Mouse (Mus musculus) ES-Bruce4 (cell line): ENCODE data around the gene Herc6. TPM values are rescaled to one million over a fixed set of nuclear protein-coding genes. Genes with fewer than 3 reads are reported as not detected.
A peak's percentile ranks its signal among the peaks of the same experiment; 100 is the strongest.

Experiments used
- H3K27ac ChIP-seq: 2 replicates; pipeline ENCODE4 v1.5.1; 2012; ENCODE audit warnings: low read length, inconsistent platforms; ENCODE audit not compliant: insufficient read depth
- H3K27me3 ChIP-seq: 2 replicates; pipeline ENCODE4 v1.6.1; 2012; ENCODE audit warnings: mild to moderate bottlenecking, low read length, inconsistent platforms; ENCODE audit not compliant: control insufficient read depth, poor library complexity, insufficient read depth, severe bottlenecking
- H3K36me3 ChIP-seq: 2 replicates; pipeline ENCODE4 v1.6.1; 2012; ENCODE audit warnings: inconsistent platforms, mild to moderate bottlenecking, low read length, moderate library complexity; ENCODE audit not compliant: control insufficient read depth, poor library complexity, insufficient read depth, severe bottlenecking
- H3K4me1 ChIP-seq: one replicate; pipeline ENCODE4 v1.8.1; 2011; ENCODE audit warnings: low read length; ENCODE audit not compliant: control insufficient read depth, insufficient read depth
- H3K4me3 ChIP-seq: 2 replicates; pipeline ENCODE4 v1.5.1; 2011; ENCODE audit warnings: low read depth, mild to moderate bottlenecking, low read length
- H3K9ac ChIP-seq: 2 replicates; pipeline ENCODE4 v1.6.1; 2012; ENCODE audit warnings: low read depth, mild to moderate bottlenecking, inconsistent platforms; ENCODE audit not compliant: poor library complexity, severe bottlenecking
- H3K9me3 ChIP-seq: replicated peaks from 2 replicates; pipeline ENCODE4 v1.6.1; 2012; ENCODE audit warnings: mild to moderate bottlenecking, low read length, inconsistent platforms; ENCODE audit not compliant: control insufficient read depth, poor library complexity, insufficient read depth, severe bottlenecking
- CTCF ChIP-seq: IDR thresholded peaks from one replicate; pipeline ENCODE4 v1.8.1; 2011; ENCODE audit warnings: low read depth, low read length
- EP300 ChIP-seq: IDR thresholded peaks from 2 replicates; pipeline ENCODE4 v1.6.1; 2011; ENCODE audit warnings: low read depth, low read length; ENCODE audit not compliant: insufficient read depth
- POLR2A ChIP-seq: IDR thresholded peaks from one replicate; pipeline ENCODE4 v1.8.1; 2011; ENCODE audit warnings: low read length; ENCODE audit not compliant: insufficient read depth
- polyA plus RNA-seq: library from polyadenylated mRNA; stranded (reverse); fragments of >200 nt; gene quantifications from 2 replicates; pipeline ENCODE4 v1.2.4, GENCODE M21; 2011; ENCODE audit warnings: low read depth; ENCODE audit not compliant: missing spikeins, insufficient read depth, insufficient read length

Herc6 gene
- polyA plus RNA-seq, 1 experiment, result 4.8 TPM

- peak within 1 kb of the TSS; percentile 91 for H3K4me3 ChIP-seq
- no peaks in the 10 kb centered on the region for H3K36me3 ChIP-seq
- no peak for TF ChIP-seq CTCF
- TF ChIP-seq EP300, result no peak
- no peak for TF ChIP-seq POLR2A
- no peaks in the 10 kb centered on the region for H3K4me1 ChIP-seq
- H3K27ac ChIP-seq, result peak within 1 kb of the TSS; percentile 52
- H3K9me3 ChIP-seq, result no peaks in the 10 kb centered on the region
- peak within 1 kb of the TSS; percentile 25 for H3K9ac ChIP-seq
- no peaks in the 10 kb centered on the region for H3K27me3 ChIP-seq
Observed at GRCm38 (mm10) chr6:57702376-57702742, 121.6 kb downstream of the Herc6 start, which contains the start of gene Lancl2. TSS of gene Lancl2 (plus strand) at chr6:57702540.

- Histone ChIP-seq H3K4me3 (peak overlapping the region; percentile 91), H3K9ac (peak overlapping the region; percentile 25), H3K4me1 (no peaks in the 10 kb centered on the region), H3K9me3 (no peaks in the 10 kb centered on the region), H3K27me3 (no peaks in the 10 kb centered on the region), H3K27ac (peak overlapping the region; percentile 52), H3K36me3 (no peaks in the 10 kb centered on the region)
- peak; percentile 91 for TF ChIP-seq POLR2A
- TF ChIP-seq EP300, result no peak
Observed at GRCm38 (mm10) chr6:57702743-57703499, 122.1 kb downstream of the Herc6 start.

- H3K4me3 ChIP-seq, result peak overlapping the region; percentile 91
- H3K27ac ChIP-seq, result no peak overlapping the region
- H3K4me1 ChIP-seq, result no peaks in the 10 kb centered on the region
- peak overlapping the region; percentile 25 for H3K9ac ChIP-seq
- H3K9me3 ChIP-seq, result no peaks in the 10 kb centered on the region
- TF ChIP-seq CTCF (no peak), POLR2A (no peak), EP300 (no peak)
- H3K36me3 ChIP-seq, result no peaks in the 10 kb centered on the region
- H3K27me3 ChIP-seq, result no peaks in the 10 kb centered on the region
Observed at GRCm38 (mm10) chr6:57703703-57704102, 122.9 kb downstream of the Herc6 start.

- no peak overlapping the region for H3K9ac ChIP-seq
- TF ChIP-seq POLR2A (no peak), CTCF (no peak), EP300 (no peak)
- no peak overlapping the region for H3K27ac ChIP-seq
- H3K4me3 ChIP-seq, result no peak overlapping the region
- no peaks in the 10 kb centered on the region for H3K27me3 ChIP-seq
- no peaks in the 10 kb centered on the region for H3K4me1 ChIP-seq
- H3K36me3 ChIP-seq, result no peaks in the 10 kb centered on the region
- H3K9me3 ChIP-seq, result no peaks in the 10 kb centered on the region
Observed at GRCm38 (mm10) chr6:57706721-57707120, 125.9 kb downstream of the Herc6 start.

- H3K27ac ChIP-seq, result no peak overlapping the region
- H3K9ac ChIP-seq, result no peak overlapping the region
- no peak for TF ChIP-seq POLR2A
- no peak for TF ChIP-seq EP300
- H3K4me1 ChIP-seq, result no peaks in the 10 kb centered on the region
- no peaks in the 10 kb centered on the region for H3K36me3 ChIP-seq
- no peaks in the 10 kb centered on the region for H3K9me3 ChIP-seq
- H3K27me3 ChIP-seq, result no peaks in the 10 kb centered on the region
- H3K4me3 ChIP-seq, result no peak overlapping the region
Observed at GRCm38 (mm10) chr6:57711726-57712125, 130.9 kb downstream of the Herc6 start.

Other genes with a start within 250 kb of the Herc6 start
- not detected in 2 replicates for gene Vmn1r17, start 217.3 kb upstream of the Herc6 start, polyA plus RNA-seq
- 0.05 and 0.09 TPM in 2 replicates for gene Vmn1r18, start 185.2 kb upstream of the Herc6 start, polyA plus RNA-seq
- not detected in 2 replicates for gene Vmn1r19, start 177.2 kb upstream of the Herc6 start, polyA plus RNA-seq
- not detected in 2 replicates for gene Vmn1r20, start 152.1 kb upstream of the Herc6 start, polyA plus RNA-seq
- 15.9 and 19.7 TPM in 2 replicates for gene Ppm1k, start 45.5 kb upstream of the Herc6 start, polyA plus RNA-seq
- gene Pyurf, start 111.1 kb downstream of the Herc6 start, polyA plus RNA-seq, result 3.4 and 4.3 TPM in 2 replicates
- gene Lancl2, start 121.5 kb downstream of the Herc6 start, polyA plus RNA-seq, result 28.0 and 30.1 TPM in 2 replicates
- 15.1 and 17.6 TPM in 2 replicates for gene Vopp1, start 244.2 kb downstream of the Herc6 start, polyA plus RNA-seq